Mouse (Mus musculus) hindbrain, embryonic 14.5 days (tissue): ENCODE measurements around the gene Tec. TPM values are rescaled to one million over a fixed set of nuclear protein-coding genes. Genes with fewer than 3 reads are reported as not detected.

Experiments
- ATAC-seq: fragments of 200-750 bp; cut with Nextera tagmentation; 2 replicates; pipeline ENCODE4 v1.8.0; 2017; ENCODE audit warnings: moderate number of reproducible peaks, mild to moderate bottlenecking, moderate TSS enrichment, moderate library complexity; ENCODE audit not compliant: low FRiP score
- DNase-seq: peaks from one replicate; pipeline ENCODE4 v3.0.0-alpha.2; 2015; ENCODE audit warnings: low spot score
- H3K27ac ChIP-seq: fragments of 300-500 bp; sonication (generic); 2 replicates; pipeline ENCODE4 v1.5.1; 2014; ENCODE audit warnings: mild to moderate bottlenecking, moderate library complexity
- H3K27me3 ChIP-seq: fragments of 300-500 bp; sonication (generic); 2 replicates; pipeline ENCODE4 v1.6.1; 2014; ENCODE audit warnings: mild to moderate bottlenecking, low read length, mixed read lengths; ENCODE audit not compliant: control insufficient read depth, insufficient read depth
- H3K36me3 ChIP-seq: fragments of 300-500 bp; sonication (generic); replicated peaks from 2 replicates; pipeline ENCODE4 v1.6.1; 2014; ENCODE audit not compliant: control insufficient read depth, insufficient read depth
- H3K4me1 ChIP-seq: fragments of 300-500 bp; sonication (generic); replicated peaks from 2 replicates; pipeline ENCODE4 v1.6.1; 2014; ENCODE audit warnings: antibody characterized with exemption, low read length, mixed read lengths; ENCODE audit not compliant: control insufficient read depth, insufficient read depth
- H3K4me2 ChIP-seq: fragments of 300-500 bp; sonication (generic); replicated peaks from 2 replicates; pipeline ENCODE4 v1.6.1; 2014; ENCODE audit warnings: mild to moderate bottlenecking, moderate library complexity
- H3K4me3 ChIP-seq: fragments of 300-500 bp; sonication (generic); replicated peaks from 2 replicates; pipeline ENCODE4 v1.5.1; 2014; ENCODE audit warnings: mild to moderate bottlenecking, low read length
- H3K9ac ChIP-seq: fragments of 300-500 bp; sonication (generic); 2 replicates; pipeline ENCODE4 v1.6.1; 2014
- H3K9me3 ChIP-seq: fragments of 300-500 bp; sonication (generic); 2 replicates; pipeline ENCODE4 v1.6.1; 2016; ENCODE audit warnings: low read length; ENCODE audit not compliant: control insufficient read depth
- WGBS: fragments of 180-500 bp; shearing (Covaris S2); extraction: QIAGEN DNeasy Blood & Tissue Kit; methylation state at CpG from one replicate; pipeline ENCODE4 v1.1.7; 2014; 5-methylcytosine and 5-hydroxymethylcytosine counted together
- polyA plus RNA-seq: library from polyadenylated mRNA; unstranded; fragments of >200 nt; fragmentation: Nextera tagmentation; extraction: Ambion mirVana; gene quantifications from 2 replicates; pipeline ENCODE4 v1.2.1, GENCODE M21; 2014

Tec gene
- polyA plus RNA-seq, 1 experiment from 2014 or later = 7.6 TPM

DNA sequence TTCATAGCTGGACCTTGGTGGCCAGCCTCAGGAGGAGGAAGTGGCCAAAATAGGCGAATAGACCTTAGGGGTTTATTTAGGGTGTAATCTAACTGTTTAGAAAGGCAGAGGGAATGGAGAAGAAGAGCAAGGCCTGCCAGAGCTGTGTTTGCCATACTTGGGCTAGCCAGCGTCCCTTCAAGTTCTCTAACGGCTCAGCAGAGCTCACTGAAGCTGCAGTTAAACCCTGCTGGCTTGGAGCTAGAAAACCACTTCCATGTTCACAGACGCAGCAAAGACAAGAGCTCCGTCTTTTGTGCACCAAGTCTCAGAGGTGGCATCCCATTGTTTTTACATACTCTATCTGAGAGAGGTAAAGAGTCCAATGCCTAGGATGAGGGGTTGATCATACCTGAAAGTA is 118.1 kb downstream of the Tec start:
- no peak overlapping the region for H3K9ac ChIP-seq
- no peak overlapping the region for H3K4me2 ChIP-seq
- no peak overlapping the region for H3K4me3 ChIP-seq
- no peaks in the 10 kb centered on the region for H3K4me1 ChIP-seq
- DNase-seq (no peak), ATAC-seq (no peak)
- H3K36me3 ChIP-seq = no peaks in the 10 kb centered on the region
- H3K9me3 ChIP-seq = no peaks in the 10 kb centered on the region
- H3K27me3 ChIP-seq = no peaks in the 10 kb centered on the region
- no peak overlapping the region for H3K27ac ChIP-seq
- WGBS = 84% methylated on average over 5 of the region's 5 CpGs

DNA sequence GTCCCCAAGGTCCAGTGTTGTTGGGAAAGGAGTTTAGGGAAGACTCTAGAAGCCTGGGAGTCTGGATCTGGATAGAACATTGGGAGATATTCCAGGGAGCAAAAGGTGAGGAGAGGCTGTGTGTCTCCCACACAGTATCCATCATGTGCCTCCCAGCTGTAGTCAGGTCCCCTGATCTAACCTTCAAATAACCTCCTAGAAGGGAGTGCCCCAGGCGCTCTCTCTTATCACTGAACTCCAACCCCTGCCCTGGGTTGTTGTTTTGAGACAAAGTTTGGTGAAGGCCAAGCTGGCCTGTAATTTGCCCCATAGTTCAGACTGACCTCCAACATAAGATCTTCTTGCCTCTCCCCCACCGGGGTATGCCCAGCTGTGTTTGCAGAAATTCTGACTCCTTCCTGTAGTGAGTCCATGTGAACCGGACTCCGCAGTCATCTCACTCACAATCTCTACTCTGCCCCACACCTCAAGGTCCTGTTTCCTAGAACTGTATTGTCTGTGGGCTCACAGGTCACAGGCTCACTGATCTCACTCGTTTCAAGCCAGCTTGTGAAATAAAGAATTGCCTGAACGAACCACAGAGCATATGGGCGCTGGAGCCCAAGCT is 119.5 kb downstream of the Tec start:
- DNase-seq = no peak
- Histone ChIP-seq H3K4me1 (no peaks in the 10 kb centered on the region), H3K27me3 (no peaks in the 10 kb centered on the region), H3K9ac (no peak overlapping the region), H3K36me3 (no peaks in the 10 kb centered on the region), H3K4me2 (no peak overlapping the region), H3K4me3 (no peak overlapping the region), H3K9me3 (no peaks in the 10 kb centered on the region), H3K27ac (no peak overlapping the region)
- WGBS = 77% methylated on average over 7 of the region's 7 CpGs
- no peak for ATAC-seq

DNA sequence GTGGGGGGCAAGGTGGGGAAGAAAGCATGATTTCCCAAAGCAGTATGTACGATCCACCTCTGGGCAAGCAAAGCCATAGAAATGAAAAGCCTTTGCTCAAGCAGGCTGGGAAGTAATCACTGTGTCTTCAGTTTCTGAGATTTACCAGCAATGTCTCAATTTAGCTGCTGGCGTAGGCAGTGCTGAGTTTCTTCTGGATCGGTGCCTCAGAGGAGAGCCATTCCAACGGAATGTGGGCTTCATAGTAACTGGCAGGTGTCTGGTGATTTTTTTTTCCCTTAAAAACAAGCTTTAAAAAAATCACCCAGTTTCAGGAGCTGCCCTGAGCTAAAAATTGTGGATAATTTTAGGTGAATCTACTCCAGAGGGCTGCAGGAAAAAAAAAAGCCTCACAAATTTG is 120.9 kb downstream of the Tec start:
- no peaks in the 10 kb centered on the region for H3K27me3 ChIP-seq
- H3K4me1 ChIP-seq = no peaks in the 10 kb centered on the region
- no peaks in the 10 kb centered on the region for H3K9me3 ChIP-seq
- no peak for DNase-seq
- H3K4me2 ChIP-seq = no peak overlapping the region
- H3K27ac ChIP-seq = no peak overlapping the region
- no peak overlapping the region for H3K9ac ChIP-seq
- no peaks in the 10 kb centered on the region for H3K36me3 ChIP-seq
- no peak for ATAC-seq
- H3K4me3 ChIP-seq = no peak overlapping the region
- WGBS = 80% methylated on average over 4 of the region's 4 CpGs

DNA sequence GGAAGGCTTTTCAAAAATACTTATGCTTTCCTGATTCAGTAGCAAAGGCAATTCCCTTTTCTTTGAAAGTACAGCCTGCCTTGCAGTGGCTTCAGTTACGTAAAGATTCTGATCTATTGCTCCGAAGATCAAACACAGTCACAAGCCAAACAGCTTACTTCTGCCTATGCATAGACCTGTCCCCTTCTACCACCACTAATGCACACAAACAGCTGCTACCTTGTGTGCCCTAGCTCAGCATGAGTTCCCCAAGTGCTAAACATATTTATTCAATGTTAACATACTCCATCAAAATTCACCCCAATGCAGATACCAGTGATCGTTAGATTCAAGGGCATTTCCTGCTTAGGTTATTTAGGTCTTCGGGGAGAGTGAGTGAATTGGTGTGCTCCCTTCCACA is 121.8 kb downstream of the Tec start:
- Histone ChIP-seq H3K4me3 (no peak overlapping the region), H3K4me1 (no peaks in the 10 kb centered on the region), H3K9ac (no peak overlapping the region), H3K4me2 (no peak overlapping the region), H3K9me3 (no peaks in the 10 kb centered on the region), H3K27me3 (no peaks in the 10 kb centered on the region), H3K36me3 (no peaks in the 10 kb centered on the region), H3K27ac (no peak overlapping the region)
- ATAC-seq = no peak
- no peak for DNase-seq
- 82% methylated on average over 4 of the region's 4 CpGs for WGBS

DNA sequence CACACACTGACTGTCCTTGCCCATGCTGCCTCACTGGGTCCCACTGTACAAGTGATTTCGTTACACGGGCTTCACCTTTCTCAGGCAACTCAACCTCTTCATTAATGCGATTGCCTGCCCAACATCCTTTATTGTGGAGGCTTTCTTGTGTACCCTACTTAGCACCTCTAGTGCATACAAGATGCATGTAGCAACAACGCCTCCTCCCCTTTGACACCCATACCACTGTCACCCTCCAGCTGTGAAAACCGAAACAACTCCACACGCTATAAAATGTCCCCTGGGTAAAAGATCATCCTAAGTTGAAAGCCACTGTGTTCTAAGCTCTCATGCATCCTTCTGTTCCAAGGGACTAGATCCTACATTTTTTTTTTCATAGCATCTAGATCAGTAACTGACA is 125.2 kb downstream of the Tec start:
- no peak overlapping the region for H3K27ac ChIP-seq
- H3K4me3 ChIP-seq = no peak overlapping the region
- no peaks in the 10 kb centered on the region for H3K9me3 ChIP-seq
- DNase-seq (no peak), ATAC-seq (no peak)
- H3K4me1 ChIP-seq = no peaks in the 10 kb centered on the region
- H3K9ac ChIP-seq = no peak overlapping the region
- H3K36me3 ChIP-seq = no peaks in the 10 kb centered on the region
- H3K27me3 ChIP-seq = no peaks in the 10 kb centered on the region
- no peak overlapping the region for H3K4me2 ChIP-seq
- WGBS = 93% methylated on average over 6 of the region's 6 CpGs

DNA sequence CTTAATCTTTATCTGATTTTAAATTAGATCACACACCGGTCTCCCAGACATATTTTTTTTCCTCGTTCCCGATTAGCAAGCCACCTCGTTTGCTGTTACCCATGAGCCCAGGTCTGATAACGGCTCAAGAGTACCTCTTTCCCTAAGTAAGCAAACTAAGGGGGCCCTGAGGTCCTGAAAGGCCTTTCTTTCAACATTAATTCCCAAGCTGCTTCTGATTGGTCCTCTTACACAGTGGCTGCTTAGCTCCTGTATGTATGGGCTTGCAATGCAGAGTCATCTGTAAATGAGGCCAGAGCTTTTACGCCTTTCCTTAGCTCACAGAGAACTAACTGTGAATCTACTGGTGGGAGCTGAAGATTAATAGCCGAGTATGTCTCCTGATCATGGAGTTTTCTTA is 131.4 kb downstream of the Tec start:
- no peak for ATAC-seq
- Histone ChIP-seq H3K9ac (no peak overlapping the region), H3K4me2 (no peak overlapping the region), H3K27ac (no peak overlapping the region), H3K36me3 (no peaks in the 10 kb centered on the region), H3K27me3 (no peaks in the 10 kb centered on the region), H3K4me3 (no peak overlapping the region), H3K9me3 (no peaks in the 10 kb centered on the region), H3K4me1 (no peaks in the 10 kb centered on the region)
- no peak for DNase-seq
- WGBS = 78% methylated on average over 7 of the region's 7 CpGs

DNA sequence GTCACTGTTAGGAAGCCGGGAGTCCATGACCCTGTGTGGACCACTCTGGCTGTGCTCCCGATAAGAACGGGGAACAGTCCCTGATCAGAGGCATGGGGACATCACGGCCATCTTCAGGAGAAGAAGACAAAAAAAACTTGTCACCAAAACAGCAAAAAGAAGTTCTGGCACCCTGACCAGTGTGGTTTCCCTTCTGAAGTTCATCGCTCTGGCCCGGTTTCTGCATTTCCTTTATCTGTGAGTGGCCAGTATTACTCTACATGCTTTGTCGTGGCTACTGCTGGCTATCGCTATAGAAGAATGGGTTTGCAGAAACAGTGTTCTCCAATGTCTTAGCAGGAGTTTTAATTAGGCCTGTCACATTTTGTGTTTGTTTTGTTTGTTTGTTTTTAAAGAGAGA is 131.8 kb downstream of the Tec start:
- Histone ChIP-seq H3K4me2 (no peak overlapping the region), H3K4me1 (no peaks in the 10 kb centered on the region), H3K4me3 (no peak overlapping the region), H3K27ac (no peak overlapping the region), H3K36me3 (no peaks in the 10 kb centered on the region), H3K9me3 (no peaks in the 10 kb centered on the region), H3K9ac (no peak overlapping the region), H3K27me3 (no peaks in the 10 kb centered on the region)
- no peak for DNase-seq
- 85% methylated on average over 8 of the region's 8 CpGs for WGBS
- ATAC-seq = no peak

DNA sequence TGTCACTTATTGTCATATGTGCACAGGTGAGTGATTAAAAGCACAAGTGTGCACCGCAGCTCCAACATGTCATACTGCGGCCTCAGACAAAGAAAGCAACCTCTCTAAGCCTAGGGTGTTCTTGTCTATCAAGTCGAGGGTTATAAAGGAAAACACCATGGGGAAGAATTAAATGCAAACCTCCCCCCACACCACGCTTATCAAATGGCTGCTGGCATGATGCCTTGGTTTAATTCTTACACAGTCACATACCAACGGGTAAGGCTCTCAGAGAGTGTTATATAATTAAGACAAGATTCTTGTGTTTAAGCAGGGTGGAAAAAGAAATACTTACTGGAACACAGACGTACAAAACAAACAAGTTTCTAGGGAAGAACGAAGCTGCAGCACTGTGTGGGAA is 132.5 kb downstream of the Tec start:
- H3K27me3 ChIP-seq = no peaks in the 10 kb centered on the region
- H3K4me3 ChIP-seq = no peak overlapping the region
- no peak overlapping the region for H3K27ac ChIP-seq
- no peak overlapping the region for H3K4me2 ChIP-seq
- H3K4me1 ChIP-seq = no peaks in the 10 kb centered on the region
- no peak overlapping the region for H3K9ac ChIP-seq
- DNase-seq (no peak), ATAC-seq (no peak)
- H3K36me3 ChIP-seq = no peaks in the 10 kb centered on the region
- H3K9me3 ChIP-seq = no peaks in the 10 kb centered on the region
- WGBS = 56% methylated on average over 7 of the region's 7 CpGs

DNA sequence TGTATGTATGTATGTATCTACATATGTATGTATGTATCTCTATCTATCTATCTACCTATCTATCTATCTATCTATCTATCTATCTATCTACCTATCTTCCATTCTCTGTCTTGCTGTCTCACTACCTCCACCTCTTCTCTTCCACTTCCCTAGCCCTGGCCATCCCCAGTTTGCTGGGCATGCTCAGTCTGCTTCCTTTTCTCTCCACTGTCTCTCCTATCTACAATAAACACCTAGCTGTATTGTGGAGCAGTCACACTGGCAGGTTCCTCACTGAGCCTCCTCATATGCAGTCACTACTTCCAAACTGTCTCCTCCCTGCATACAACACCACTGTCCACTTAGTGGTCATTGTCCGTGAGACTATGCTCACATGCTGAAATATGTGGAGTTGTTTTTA is 135.4 kb downstream of the Tec start:
- H3K4me1 ChIP-seq = no peaks in the 10 kb centered on the region
- no peak for ATAC-seq

DNA sequence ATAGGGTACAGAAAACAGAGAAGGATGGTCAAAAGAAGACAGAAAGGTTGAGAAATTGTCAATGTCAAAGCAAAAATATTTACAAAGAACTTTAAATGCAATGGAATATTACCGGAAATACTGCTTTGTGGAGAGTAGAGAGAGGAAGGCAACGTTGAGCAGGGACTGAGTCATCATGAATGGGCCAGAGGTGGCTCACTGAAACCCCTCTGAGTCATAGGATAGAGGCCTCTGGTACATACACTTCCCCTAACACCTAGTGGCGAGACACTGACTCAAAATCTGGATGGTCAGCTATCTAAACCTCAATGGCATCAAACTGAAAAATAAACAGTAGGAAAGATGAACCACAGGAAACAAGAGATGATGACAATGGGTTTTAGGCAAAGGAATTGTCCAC is 142.9 kb downstream of the Tec start:
- no peak for ATAC-seq
- Histone ChIP-seq H3K27me3 (no peaks in the 10 kb centered on the region), H3K36me3 (no peaks in the 10 kb centered on the region), H3K4me3 (no peak overlapping the region), H3K4me1 (no peaks in the 10 kb centered on the region), H3K4me2 (no peak overlapping the region), H3K27ac (no peak overlapping the region), H3K9ac (no peak overlapping the region), H3K9me3 (no peaks in the 10 kb centered on the region)
- DNase-seq = no peak
- 88% methylated on average over 3 of the region's 3 CpGs for WGBS

More for the DNA sequence above, 135.4 kb downstream of the Tec start:
- DNase-seq = no peak
- no peak overlapping the region for H3K9ac ChIP-seq
- WGBS = 91% methylated on average over 1 of the region's 1 CpGs
- H3K27ac ChIP-seq = no peak overlapping the region
- no peak overlapping the region for H3K4me3 ChIP-seq
- no peaks in the 10 kb centered on the region for H3K9me3 ChIP-seq
- H3K36me3 ChIP-seq = no peaks in the 10 kb centered on the region
- no peaks in the 10 kb centered on the region for H3K27me3 ChIP-seq
- no peak overlapping the region for H3K4me2 ChIP-seq
